Mouse (Mus musculus) central nervous system, embryonic 11.5 days (tissue): ENCODE results near the gene Gm15085. TPM values are rescaled to one million over a fixed set of nuclear protein-coding genes. Genes with fewer than 3 reads are reported as not detected.

Experiments used
- polyA plus RNA-seq: library from polyadenylated mRNA; depleted of rRNA; stranded (reverse); fragments of >200 nt; gene quantifications from 2 replicates; pipeline ENCODE4 v1.2.3, GENCODE M21; 2012; rRNA removed

Gene Gm15085
- not detected in 2 replicates for polyA plus RNA-seq

DNA sequence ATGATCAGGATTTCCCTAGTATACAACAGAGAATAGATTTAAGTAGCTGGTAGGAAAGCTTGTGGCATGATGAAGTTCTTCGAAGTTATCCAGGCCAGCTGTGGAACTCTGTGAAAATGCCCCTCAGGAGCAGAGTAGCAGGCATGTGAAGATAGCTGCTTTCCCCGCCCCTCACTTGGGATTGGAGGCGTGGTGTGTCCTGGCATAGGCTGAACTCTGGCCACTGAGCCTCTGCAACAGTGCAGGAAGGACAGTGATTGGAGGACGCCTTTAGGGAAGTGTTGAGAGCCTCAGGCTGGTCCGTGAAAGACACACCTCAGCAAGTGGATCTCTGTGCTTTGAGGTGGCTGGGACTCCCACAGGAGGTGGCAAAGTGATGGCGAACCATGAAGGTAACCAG is at the start of gene Gm15085:
Gene Gm15085 (plus strand): TSS at position 301 of the 400 bp plus-strand sequence.

Other genes starting within 250 kb of the Gm15085 start
- not detected in 2 replicates for gene Gm15093, start 175.2 kb upstream of the Gm15085 start, polyA plus RNA-seq
- not detected in 2 replicates for gene Gm10439, start 147.0 kb downstream of the Gm15085 start, polyA plus RNA-seq